Mouse (Mus musculus): ENCODE data around the gene Phf10.

GRCm38 (mm10) chr17:14907136-14907535 is 53.9 kb downstream of the Phf10 start:
- TF ChIP-seq CTCF (IDR thresholded peaks at IDR 0.05; ENCODE audit: borderline replicate concordance, insufficient read depth, low read length): no peak
- no peak for TF ChIP-seq POLR2A (IDR thresholded peaks at IDR 0.05; ENCODE audit: low read depth, low read length)
